Mouse (Mus musculus): ENCODE measurements around the gene Rpl23. TPM values are rescaled to one million over a fixed set of nuclear protein-coding genes. Genes with fewer than 3 reads are reported as not detected.

Rpl23 gene
- total RNA-seq, 2 experiments from 2014 or later = 793 to 832 TPM

- DNase-seq = no peak
Observed at GRCm38 (mm10) chr11:97813746-97814515, 31.7 kb upstream of the Rpl23 start.

- DNase-seq = no peak
Observed at GRCm38 (mm10) chr11:97813085-97813484, 30.8 kb upstream of the Rpl23 start.

- DNase-seq = no peak
Observed at GRCm38 (mm10) chr11:97812491-97812921, 30.3 kb upstream of the Rpl23 start.

- DNase-seq = no peak
Observed at GRCm38 (mm10) chr11:97811569-97812362, 29.5 kb upstream of the Rpl23 start.

DNA sequence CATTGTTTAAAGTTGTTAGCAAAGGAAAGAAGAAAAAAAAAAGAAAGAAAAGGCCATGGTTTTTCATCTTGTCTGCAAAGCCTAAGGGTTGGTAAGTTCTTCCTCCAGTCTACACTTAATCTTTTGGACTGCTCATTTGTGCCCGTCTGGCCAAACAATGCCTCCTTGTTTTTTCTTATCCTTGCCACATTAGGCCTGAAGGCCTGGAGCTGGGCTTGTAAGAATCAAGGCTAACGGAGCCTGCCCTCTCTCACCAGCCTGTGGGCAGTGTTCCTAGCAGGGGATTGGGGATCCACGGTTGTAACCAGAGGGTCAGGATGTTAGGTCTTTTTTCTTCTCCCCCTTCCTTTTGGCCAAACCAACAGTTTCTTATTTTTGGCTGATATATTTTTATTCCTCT is 28.7 kb upstream of the Rpl23 start:
- no peak for DNase-seq

GRCm38 (mm10) chr11:97810356-97810755 is 28.1 kb upstream of the Rpl23 start:
- no peak for DNase-seq

- DNase-seq = no peak
Observed at GRCm38 (mm10) chr11:97809235-97810121, 27.2 kb upstream of the Rpl23 start.

DNA sequence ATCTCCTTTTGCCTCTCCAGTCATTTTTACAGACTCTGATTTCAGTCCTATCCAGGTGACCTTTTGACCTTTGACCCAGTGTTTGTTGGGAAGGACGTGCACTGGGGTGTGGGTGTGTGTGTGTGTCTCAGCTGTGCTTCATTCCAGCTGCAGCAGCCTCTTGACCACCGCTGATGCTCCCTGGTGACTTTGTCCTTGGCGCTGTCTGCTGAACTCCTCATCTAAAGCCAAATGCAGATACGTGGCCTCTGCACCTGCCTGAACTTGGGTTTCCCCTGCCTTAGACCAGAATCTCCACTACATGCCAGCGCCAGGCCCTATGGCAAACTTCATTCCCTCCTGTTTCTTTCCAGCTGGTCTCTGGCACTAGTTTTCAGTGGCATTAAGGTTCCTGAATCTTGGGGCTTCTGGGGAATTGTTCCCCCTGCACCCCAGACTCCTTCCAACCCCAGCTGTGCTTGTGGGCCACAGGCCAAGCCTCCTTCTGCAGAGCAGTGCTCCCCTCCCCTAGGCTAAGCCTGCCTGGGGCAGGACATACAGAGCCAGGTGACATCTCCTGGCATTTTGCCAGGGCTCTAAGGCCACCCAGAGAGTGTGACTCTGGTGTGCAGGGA is 26.5 kb upstream of the Rpl23 start:
- peak; percentile 58 for DNase-seq

- no peak for DNase-seq
Observed at GRCm38 (mm10) chr11:97808093-97808492, 25.9 kb upstream of the Rpl23 start.

DNA sequence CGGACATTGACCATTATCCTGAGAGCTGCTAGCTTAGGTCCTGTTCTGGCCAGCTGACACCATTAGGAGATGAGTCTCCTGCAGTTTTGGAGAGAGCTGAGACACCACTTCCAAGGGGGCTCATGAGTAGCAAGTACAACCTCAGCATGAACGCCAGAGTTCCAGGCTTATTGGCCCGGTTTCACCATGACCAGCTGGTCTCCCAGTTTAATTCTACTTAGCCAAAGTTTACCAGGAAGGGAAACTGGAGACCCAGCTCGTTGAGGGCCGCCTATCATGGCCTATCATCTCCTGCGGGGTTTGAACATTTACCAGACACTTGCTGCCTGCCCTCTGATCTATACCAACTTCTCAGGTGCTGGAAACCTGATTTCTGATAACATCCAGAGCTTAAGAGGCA is 25.4 kb upstream of the Rpl23 start:
- DNase-seq = no peak

DNA sequence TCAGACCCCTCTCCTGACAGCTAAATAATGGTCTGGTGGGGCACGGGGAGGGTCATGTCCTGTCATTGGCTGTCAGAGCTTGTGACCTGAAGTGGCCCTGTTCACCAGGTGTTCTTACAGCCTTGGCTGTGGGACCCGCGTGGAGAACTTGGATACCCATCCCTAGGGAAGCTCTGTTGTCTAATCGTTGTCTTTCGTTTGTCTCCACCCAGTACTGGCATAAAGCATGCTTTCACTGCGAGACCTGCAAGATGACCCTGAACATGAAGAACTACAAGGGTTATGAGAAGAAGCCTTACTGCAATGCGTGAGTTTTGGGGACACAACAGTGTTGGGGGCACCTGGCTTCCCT is 24.4 kb upstream of the Rpl23 start:
- DNase-seq = no peak

DNA sequence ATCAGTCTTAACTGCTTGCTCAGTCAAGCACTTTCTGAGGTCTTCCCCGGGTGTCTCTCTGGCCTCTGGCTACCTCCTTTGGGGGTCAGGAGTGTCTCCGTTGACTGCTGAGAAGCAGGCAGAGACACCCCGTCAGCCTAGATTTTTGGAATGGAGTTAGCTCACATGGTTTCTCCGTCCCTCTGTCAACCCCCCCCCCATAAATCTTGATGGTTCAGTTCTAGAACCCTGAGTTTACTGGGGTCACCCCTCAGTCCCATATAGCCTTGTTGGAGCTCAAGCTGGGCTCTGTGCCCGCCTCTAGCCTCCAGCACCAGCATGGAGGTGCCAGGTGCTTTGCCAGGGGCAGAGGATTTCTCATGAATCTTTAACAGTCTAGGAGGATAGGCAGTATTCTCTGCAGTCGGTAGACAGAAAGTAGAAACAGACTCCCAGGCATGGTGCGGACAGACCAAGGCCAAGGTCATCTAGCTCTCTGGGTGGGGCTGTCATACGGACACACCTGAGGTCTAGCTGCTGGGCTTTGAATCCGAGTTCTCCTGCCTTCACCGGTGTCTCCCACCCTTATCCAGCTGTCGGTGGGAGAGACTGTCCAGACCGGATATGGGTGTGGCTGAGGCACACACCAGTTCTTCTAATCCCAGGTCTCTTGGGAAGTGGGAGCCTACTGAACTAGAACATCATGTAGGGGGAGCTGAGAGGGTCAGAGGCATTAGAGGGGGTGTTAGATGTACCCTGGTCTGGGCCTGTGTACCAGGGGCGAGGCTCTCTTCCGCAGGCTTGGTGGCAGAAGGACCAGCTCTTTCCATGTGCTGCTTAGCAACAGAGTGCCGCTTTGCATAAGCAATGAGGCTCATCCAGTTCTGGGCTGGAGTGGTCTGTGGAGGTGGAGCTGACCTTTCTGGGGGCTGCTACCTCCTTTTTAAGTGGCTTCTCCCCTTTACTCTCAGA is 23.7 kb upstream of the Rpl23 start:
- DNase-seq = no peak

DNA sequence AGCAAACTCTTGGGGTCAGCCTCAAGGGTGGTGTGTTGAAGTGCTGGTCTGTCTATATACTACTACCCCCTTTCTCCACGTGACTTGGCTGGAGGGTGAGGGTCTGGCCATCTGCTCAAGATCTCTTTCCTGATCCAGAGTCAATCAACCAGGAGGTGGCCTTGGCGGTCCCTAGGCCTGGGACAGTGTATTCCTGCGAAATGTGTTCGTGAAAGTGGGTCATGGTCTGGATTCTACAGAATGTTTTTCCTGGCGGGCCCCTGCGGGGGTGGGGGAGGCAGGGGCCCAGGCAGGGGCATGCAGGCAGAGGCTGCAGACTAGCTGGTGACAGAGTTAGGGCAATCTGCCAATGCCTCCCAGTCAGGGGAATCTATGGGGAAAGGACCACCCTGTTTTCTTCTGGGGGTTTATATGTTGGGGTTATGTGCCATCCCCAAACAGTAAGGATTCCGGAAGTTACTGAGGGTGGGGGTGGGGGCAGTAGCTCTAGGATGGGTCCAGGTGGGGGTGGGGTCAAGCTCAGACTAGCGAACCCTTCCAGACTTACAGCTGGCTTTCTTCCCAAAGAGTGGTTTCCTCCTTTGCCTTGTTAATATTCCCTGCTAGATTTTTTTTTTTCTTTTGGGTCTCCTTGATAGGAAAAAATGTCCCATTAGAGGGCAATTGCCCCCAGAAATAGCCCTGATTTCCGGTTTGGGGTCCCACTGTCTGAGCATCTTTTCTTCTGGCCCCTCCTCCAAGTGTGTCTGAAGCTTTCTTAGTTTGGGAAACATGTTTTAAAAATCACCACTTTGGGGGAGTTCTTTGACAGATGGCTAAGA is 22.8 kb upstream of the Rpl23 start:
- DNase-seq = no peak

DNA sequence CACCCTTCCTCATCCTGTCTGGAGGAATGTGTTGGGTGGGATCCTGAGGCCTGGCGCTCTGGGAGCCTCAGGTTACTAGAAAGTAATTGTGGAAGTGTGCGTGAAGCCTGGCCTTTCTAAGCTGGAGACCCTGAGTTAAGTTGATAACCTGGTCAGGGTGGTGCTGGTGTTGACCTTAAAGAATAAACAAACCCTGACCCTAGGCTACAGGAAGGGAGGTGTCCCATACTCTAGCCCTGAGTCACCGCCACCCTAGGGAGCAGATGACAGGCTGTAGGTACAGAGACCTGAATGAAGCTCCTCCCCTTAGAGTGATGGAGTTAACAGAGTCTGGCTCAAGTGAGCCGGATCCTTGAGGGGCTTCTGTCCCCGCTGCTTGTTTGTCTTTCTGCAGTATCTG is 21.6 kb upstream of the Rpl23 start:
- DNase-seq = no peak

DNA sequence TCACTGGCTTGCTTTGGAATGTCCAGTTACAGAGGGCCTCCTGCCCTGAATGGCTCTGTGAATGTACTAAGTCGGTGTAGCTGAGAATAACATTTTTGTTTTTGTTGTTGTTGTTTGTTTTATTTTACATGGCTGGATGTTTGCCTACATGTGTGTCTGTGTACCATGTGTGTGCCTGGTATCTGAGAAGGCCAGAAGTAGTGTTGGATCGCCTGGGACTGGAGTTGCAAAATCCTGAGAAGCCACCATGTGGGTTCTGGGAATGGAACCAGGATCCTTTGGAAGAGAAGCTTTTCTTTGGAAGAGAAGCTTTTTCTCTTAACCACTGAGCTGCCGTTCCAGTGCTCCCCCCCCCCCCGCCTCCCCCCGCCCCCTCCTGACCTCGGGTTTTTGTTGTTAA is 20.3 kb upstream of the Rpl23 start:
- no peak for DNase-seq

GRCm38 (mm10) chr11:97802194-97802470 is 19.9 kb upstream of the Rpl23 start:
- no peak for DNase-seq

- no peak for DNase-seq
Observed at GRCm38 (mm10) chr11:97801409-97802193, 19.4 kb upstream of the Rpl23 start.

DNA sequence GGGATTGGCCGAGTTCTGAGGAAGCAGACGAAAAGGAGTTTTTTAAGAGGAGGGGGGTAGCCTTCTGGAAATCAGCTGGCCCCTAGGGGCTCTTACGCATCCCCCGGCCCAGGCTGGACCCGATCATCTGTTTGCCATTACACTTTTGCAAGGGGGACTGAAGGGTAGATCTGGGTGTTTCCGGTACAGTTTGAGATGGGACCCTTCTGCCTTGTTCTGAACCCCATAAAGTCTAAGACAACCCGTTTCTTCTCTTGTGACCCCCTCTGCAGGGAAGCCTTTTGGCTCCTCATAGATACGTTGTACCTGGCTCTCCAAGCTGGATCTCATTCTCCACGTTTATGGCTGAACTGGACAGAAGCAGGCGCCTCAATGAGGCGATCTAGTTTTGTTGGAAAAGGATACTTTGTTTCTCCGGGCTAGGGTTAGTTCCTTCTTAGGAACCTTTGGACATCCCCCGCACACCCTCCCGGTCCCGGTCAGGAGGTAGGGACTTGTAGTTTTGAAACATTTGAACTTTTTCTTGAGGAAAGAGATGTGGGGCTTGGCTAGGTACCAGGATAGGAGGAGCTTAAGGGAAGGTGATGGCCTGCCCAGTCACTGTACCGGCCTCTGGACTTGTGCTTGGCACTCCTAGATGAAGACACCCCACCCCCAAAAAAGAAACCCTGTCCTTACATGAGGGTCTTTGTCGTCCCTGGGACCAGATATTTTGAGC is 18.6 kb upstream of the Rpl23 start:
- DNase-seq = no peak

Data from gastrocnemius, postnatal 10 days (tissue).